26 mouse cellular contexts compared by ENCODE assay signal in the genomic region with DNA sequence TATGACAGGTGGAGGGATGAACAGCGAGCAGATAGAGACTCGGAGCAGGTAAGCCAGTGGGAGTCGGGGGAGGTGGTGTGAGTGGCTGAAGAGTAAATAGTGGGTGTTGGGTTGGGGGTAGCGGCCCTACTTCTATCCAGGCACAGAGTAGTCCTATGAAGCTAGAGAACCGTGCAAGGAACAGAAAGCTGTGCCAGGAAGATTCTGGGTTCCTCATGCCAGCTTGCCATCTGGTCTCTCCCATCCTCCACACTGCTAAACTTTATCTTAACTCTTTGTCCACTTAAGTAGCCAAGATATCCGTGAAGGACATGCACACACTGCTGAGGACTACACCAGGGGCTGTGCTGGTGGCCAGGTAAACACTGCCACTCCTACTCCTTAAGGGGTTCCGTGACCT.
"Had no signal": no experiment of that assay in that cellular context is flagged by ENCODE, and none has a peak within 500 bp of the region (broad histone marks: within the 10 kb centered on the region; RNA-seq: fewer than 3 reads in every experiment).

No protein-coding gene starts in this region.

- H3K9me3 ChIP-seq: heart, embryonic 10.5 days; heart, embryonic 12.5 days; hindbrain, embryonic 10.5 days; hindbrain, embryonic 12.5 days; intestine, embryonic 15.5 days; limb, embryonic 10.5 days; limb, embryonic 12.5 days had no signal

- H3K27me3 ChIP-seq: hindbrain, embryonic 12.5 days; intestine, embryonic 15.5 days; limb, embryonic 12.5 days had no signal

- DNase-seq: gastrocnemius, adult 2 months; gastrocnemius, postnatal 10 days; gastrocnemius, postnatal 25 days; heart, adult 18-20 months; heart, postnatal 10 days; heart, postnatal 4 days; kidney, adult 18-20 months; kidney, adult 8-10 months; kidney, postnatal 10 days; kidney, postnatal 25 days; kidney, postnatal 4 days; liver had no signal

- ATAC-seq: hindbrain, embryonic 16.5 days; inflammation-experienced regulatory T-cells, adult 6 months; intestine, embryonic 15.5 days; intestine, postnatal 0 days had no signal

- H3K27ac ChIP-seq: gastrocnemius, adult 2 months; heart, embryonic 10.5 days; hindbrain, embryonic 10.5 days; hindbrain, embryonic 12.5 days; hindbrain, embryonic 14.5 days; intestine, embryonic 15.5 days; layer of hippocampus, adult 2 months; left cerebral cortex, adult 2 months; limb, embryonic 10.5 days; limb, embryonic 12.5 days had no signal

- H3K4me3 ChIP-seq: gastrocnemius, adult 2 months; heart, embryonic 10.5 days; heart, embryonic 12.5 days; hindbrain, embryonic 10.5 days; hindbrain, embryonic 12.5 days; intestine, embryonic 15.5 days; layer of hippocampus, adult 2 months; left cerebral cortex, adult 2 months; limb, embryonic 10.5 days; limb, embryonic 12.5 days had no signal

- H3K4me2 ChIP-seq: heart, embryonic 12.5 days; hindbrain, embryonic 12.5 days; hindbrain, embryonic 14.5 days; intestine, embryonic 15.5 days; limb, embryonic 12.5 days; liver, embryonic 11.5 days had no signal

- H3K9ac ChIP-seq: heart, embryonic 12.5 days; hindbrain, embryonic 12.5 days; hindbrain, embryonic 14.5 days; intestine, embryonic 15.5 days; limb, embryonic 12.5 days had no signal

- H3K36me3 ChIP-seq: heart, embryonic 10.5 days; heart, embryonic 12.5 days; hindbrain, embryonic 10.5 days; hindbrain, embryonic 12.5 days; intestine, embryonic 15.5 days; limb, embryonic 10.5 days; limb, embryonic 12.5 days had no signal

- H3K4me1 ChIP-seq: hindbrain, embryonic 10.5 days; hindbrain, embryonic 12.5 days; intestine, embryonic 15.5 days; limb, embryonic 10.5 days; limb, embryonic 12.5 days had no signal
